Mouse (Mus musculus) spleen, postnatal 10 days (tissue): Measurements from ENCODE around the gene Prelid1.

Experiments
- DNase-seq, 2 experiments: peaks; one replicate each; pipeline ENCODE4 v3.0.0; 2021 to 2022; ENCODE audit warnings: low spot score in 2 of 2

The Prelid1 gene

GRCm38 (mm10) chr13:55332331-55332730 is 12.0 kb downstream of the Prelid1 start:
- DNase-seq: no peak

- DNase-seq: no peak
These were observed 15.4 kb downstream of the Prelid1 start for GRCm38 (mm10) chr13:55335701-55336100.

DNA sequence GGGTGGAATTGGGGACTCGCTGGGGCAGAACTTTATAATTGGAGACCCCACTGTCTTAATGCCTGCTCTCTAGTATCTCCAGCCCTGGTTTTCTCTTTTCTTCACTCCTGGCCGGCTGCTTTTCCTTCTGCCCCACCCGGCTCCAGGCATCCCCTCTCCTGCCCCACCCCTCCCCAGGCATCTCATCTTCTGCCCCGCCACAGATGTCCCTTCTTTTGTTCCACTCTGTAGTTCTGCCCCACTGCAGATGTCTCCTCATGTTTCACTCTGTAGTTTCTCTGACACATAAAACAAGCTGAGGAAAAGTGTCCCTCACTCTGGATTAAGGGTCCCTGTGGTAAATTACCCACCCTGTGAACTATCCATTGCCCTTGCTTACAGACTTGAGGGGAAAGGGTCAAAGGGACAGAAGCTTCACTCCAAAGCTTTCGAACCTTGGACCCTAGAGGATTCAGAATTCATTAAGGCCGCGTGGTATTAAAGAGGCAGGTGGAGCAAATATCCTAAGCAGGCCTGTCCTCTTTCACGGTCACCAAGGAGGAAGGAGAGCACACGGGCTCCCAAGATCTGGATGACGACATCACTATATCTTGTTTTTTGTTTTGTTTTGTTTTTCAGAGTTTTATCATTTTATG is 17.2 kb downstream of the Prelid1 start:
- DNase-seq: no peak

DNA sequence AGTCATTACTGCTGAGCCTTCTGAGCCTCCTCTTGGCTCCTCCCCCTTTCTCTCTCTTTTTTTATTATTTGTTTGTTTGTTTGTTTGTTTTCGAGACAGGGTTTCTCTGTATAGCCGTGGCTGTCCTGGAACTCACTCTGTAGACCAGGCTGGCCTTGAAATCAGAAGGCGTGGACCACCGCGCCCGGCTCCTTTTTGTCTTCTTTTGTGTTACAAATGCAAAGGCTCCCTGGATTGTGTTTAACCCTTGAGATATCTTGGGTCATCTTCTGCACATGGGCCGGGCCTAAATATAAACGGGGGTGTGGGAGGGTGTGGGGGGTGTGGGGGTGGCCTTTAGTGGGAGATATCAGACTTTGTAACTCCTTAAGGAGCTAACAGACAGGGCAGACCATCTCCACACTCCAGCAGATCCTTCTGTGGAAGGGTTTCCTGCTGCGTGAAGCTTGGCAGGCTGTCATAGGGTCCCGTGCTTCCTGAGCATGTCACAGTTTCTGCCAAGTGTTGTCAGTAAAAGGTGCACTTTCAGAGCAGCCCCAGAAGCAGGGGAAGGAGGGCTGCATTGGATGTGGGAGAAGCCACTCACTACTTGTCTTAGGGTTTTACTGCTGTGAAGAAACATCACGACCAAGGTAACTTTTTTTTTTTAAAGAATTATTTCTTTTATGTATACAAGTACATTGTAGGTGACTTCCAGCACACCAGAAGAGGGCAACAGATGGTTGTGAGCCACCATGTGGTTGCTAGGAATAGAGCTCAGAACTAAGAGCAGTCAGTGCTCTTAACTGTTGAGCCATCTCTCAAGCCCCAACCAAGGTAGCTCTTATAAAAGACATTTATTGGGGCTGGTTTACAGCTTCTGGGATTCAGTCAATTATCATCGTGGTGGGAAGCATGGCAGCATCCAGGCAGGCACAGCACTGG is 18.1 kb downstream of the Prelid1 start:
- no peak for DNase-seq

GRCm38 (mm10) chr13:55339259-55339658 is 19.0 kb downstream of the Prelid1 start:
- no peak for DNase-seq

- DNase-seq: no peak
These were observed 22.2 kb downstream of the Prelid1 start for GRCm38 (mm10) chr13:55342469-55342868.

DNA sequence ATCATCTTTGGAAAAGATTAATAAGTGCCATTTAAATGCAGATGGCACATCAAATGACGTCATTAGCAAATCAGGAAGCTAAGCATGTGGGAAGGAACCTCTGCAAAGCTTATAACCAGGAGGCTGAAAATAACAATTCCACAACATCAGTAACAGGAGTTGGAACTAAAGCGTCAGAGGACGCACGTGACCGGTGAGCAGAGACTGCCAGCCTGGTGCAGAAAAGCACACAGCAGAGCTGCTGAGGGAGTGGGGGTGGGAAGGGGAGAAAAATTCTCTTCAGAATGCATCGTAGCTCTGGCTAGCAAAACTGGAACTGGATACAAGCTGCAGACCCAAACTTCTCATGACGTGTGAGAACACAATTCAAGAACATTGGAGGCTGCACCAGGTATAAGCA is 24.0 kb downstream of the Prelid1 start:
- DNase-seq: no peak

DNA sequence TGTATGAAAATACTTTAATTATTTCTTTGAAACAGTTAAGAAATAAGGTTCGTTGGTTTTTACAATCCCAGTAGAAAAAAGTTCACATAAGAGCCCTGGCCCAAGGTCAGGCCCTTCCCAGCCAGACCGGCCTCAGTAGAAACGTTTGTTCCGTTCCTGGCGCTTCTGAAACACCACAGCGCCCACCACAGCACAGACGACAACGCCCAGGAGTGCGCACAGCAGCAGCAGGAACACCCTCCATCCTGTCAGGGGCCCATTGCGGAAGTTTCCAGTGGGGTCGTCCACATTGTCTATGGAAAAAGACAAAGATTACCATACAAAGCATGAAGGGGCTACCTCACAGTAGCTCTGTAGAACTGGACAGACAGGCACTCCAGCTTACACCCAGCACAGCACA is 26.4 kb downstream of the Prelid1 start:
- DNase-seq: no peak

DNA sequence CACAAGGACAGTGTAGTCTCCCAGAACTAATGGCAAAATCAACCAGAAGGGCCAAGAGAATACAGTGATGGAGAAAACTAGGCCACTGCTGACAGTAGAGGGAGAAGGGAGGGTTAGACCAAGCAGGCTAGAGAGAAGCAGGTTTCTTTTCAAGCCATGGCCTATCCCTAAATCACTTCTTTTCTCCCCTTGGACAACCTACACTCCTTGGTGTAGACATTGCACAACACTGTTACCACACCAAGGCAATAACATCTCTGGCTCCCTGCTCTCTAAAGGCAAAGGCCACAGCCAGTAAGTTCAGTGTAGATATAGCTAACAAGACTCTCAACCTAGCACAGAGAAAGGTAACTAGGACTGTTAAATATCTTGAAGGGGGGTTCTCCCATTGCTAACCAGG is 40.8 kb downstream of the Prelid1 start:
- DNase-seq: no peak

GRCm38 (mm10) chr13:55361974-55362452 is 41.7 kb downstream of the Prelid1 start:
- DNase-seq: no peak

DNA sequence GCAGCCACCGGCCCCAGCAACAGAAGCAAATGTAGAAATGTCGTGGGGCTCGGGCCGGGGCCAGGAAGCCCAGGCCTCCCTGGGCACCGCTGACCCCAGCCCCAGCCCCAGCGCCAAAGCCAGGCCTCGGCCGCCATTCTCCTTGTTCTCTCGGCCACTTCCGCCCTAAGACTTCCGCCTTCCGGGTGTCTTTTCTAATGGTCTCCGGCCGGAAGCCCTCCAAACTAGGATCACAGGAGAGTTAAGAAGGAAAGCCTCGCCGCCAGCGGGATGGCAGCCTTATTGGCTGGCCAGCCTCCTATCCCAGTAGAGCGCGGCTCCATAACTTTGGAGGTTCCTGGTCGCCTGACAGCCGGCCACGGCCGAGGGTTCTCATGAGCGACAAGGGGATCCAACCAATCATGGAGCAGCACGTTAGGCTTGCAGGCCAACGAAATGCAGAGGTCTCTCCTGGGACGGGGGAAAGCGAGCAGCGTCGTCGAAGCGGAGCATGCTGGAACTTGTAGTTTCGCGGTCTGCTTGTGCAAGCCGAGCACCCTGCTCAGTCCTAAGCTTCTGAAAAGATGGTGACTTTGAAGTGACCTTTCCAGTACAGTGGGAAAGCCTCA is 42.3 kb downstream of the Prelid1 start, which contains the start of gene Lman2:
Gene Lman2, minus strand, starts transcription at position 331 of the 608 bp plus-strand sequence.
- DNase-seq: peak; percentile 91 to 96

GRCm38 (mm10) chr13:55368401-55368800 is 48.1 kb downstream of the Prelid1 start:
- DNase-seq: no peak

GRCm38 (mm10) chr13:55369531-55370114 is 49.3 kb downstream of the Prelid1 start, which contains the start of gene Rgs14:
Rgs14 (plus strand) TSS chr13:55369732.
- DNase-seq: peak; percentile 75 to 80

DNA sequence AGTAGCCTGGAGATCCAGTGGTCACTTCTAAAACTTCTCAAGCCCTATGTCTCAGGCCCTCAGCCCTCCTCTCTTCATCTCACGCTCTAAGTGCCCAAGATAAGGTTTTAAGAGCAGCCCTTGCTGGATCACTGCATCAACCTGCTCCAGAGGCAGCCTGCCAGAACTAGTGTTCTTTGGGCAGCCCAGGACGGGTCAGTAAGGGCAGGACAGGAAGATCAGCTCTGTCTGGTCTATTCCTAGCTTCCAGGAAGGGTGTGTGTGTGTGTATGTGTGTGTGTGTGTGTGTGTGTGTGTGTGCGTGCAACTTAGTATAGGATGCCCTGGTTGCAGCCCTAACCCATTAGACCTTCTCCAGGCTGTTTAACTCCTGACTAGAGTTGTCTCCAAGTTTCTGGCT is 49.9 kb downstream of the Prelid1 start:
- DNase-seq: peak; percentile 38 to 44

GRCm38 (mm10) chr13:55371007-55371681 is 50.8 kb downstream of the Prelid1 start:
- DNase-seq: no peak

DNA sequence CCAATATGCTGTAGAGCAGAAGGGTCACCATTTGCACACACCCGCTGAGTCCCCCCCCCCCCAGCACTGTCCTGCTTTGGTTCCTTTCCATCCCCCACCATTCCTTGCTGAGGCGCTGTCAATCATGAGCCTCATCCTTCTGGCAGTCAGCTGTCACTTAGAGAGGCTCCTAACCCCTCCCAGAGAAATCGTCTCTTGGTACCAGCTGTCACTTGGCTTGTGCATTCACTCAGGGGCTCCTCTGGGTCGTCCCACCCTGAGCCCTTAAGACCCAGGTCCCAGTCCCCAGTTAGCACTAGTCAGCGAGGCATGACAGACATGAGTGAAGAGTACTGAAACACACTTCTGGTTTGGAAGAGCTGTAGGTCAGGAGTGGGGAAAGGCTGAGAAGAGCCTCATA is 51.4 kb downstream of the Prelid1 start:
- no peak for DNase-seq

- DNase-seq: no peak
These were observed 54.1 kb downstream of the Prelid1 start for GRCm38 (mm10) chr13:55374206-55374924.
